Mouse (Mus musculus) embryo, embryonic 11 days (tissue): ENCODE data around the gene Pea15a.

Experiments
- DNase-seq: peaks from one replicate; pipeline ENCODE4 v3.0.0-alpha.2; 2015

Gene Pea15a

DNA sequence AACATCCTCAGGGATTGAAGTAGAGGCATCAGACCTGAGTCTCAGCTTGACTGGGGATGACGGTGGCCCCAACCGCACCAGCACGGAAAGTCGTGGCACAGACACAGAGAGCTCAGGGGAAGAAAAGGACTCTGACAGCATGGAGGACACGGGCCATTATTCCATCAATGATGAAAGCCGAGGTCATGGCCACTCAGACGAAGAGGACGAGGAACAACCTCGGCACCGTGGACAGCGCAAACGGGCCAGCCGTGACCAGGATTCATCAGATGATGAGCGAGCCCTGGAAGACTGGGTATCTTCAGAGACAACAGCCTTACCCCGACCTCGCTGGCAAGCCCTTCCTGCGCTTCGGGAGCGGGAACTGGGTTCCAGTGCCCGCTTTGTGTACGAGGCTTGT is 34.2 kb downstream of the Pea15a start:
- DNase-seq: no peak

DNA sequence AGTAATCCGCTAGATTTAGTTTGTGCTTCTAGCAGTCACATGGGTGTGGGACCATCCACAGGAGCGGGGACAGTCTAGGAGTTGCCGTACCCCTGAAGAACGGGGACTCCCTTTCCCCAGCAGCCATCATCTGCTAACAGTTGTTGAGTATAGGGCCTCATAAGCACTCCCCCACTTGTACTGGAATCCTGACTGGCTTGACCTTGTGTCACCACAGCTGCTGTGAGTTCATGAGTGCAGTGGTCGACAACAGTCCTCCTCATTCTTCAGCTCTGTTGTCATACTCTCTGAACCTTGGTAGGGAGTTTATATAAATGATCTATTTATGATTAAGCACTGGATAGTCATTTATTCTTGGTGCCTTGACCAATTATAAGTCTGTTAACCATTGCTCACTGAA is 36.8 kb downstream of the Pea15a start:
- DNase-seq: no peak

DNA sequence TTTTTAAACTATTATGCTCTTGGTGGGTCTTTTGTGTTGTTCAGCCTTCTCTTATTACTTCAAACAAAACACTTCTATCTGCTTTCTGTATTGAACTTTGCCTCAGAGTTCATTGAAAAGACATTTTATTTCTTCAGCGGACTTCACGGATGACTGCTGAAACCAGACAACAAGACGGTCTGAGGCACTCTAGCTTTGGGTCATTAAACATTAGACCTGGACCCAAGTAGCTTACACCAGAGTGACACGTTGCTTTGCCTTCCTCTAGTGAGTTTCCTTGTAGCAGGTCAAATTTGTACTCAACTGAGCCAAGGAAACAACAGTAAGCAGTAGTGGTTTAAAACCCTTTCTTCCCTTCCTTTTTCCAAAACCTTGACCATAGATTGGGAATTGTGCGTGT is 38.7 kb downstream of the Pea15a start:
- DNase-seq: no peak

DNA sequence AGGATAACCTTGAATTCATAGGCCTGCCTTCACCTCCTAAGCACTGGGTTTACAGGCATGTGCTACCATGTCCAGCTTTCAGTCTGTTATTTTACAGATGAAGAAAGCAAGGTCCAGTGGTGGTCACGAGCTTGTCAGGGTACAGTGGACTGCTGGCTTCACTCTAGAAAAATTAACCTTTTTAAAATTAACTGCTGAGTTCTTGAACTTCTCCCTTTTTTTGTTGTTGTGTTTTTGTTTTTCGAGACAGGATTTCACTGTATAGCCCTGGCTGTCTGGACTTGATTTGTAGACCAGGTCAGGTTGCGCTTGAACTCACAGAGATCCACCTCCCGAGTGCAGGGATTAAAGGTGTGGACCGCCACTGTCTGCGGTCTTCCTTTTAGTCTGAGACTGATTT is 43.6 kb downstream of the Pea15a start:
- no peak for DNase-seq

DNA sequence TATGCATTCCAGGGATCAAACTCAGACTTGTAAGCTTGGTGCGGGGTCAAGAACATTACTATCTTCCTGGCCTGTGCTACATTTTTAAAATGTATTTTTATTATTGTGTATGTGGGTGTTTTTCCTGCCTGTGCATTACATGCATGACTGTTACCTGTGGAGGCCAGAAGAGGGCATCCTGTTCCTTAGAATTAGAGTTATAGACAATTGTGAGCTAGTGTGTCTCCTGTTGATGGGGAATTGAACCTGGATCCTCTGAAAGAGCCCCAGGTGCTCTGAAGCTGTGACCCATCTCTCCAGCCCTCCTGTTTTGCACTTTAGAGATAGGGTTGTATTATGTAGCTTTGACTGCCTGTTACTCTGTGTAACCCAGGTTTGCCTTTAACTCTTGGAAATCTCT is 44.6 kb downstream of the Pea15a start:
- DNase-seq: peak; percentile 42

DNA sequence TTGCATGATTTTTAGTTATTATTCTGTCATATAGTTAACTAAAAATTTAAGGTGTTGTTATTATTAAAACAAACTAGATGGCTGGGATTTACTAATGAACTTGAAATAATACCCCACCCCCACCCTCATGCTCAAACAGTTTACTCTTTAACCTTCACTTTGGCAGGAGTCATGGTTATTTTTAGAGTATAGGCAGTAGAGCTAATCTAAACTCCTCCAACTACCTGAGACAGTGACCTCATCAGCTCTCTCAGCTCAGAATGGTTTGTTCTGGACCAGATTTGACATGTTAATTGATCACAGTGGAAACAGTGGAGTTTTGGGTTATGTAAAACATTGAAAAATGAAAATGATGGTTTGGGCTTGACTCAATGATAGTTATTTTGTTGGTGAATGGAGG is 46.1 kb downstream of the Pea15a start:
- no peak for DNase-seq

DNA sequence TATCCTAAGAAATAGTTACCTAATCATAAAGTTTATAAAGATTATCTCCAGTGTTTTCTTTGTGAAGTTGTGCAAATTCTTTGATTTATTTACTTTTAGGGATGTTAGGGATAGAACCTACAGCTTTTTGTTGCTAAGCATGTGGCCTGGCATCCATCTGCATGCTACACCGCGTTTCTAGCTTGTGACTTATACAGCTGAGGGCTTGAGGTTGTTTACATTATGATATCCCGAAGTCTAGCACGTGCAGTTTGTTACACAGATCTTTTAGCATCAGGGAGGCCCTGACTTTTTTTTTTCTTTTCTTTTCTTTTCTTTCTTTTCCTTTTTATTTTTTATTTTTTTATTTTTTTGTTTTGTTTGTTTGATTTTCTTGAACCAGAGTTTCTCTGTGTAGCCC is 46.6 kb downstream of the Pea15a start:
- no peak for DNase-seq

DNA sequence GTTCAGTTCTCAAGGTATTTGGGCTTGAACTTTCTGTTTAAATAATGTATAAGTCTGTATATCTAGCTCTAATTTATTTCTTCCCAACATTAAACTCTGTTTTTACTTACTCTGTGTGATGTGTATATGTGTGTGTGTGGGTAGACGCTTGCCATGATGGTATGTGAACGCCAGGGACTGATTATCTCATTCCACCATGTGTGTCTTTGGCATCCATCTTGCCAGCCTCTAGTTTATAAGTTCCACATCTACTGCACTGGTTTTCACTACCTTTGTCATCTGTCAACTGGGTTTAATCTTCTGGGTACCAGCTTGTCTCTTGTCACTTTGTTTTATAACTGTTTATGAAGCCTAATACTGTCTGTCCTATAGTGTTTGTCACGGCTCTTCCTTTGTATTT is 51.1 kb downstream of the Pea15a start:
- no peak for DNase-seq

DNA sequence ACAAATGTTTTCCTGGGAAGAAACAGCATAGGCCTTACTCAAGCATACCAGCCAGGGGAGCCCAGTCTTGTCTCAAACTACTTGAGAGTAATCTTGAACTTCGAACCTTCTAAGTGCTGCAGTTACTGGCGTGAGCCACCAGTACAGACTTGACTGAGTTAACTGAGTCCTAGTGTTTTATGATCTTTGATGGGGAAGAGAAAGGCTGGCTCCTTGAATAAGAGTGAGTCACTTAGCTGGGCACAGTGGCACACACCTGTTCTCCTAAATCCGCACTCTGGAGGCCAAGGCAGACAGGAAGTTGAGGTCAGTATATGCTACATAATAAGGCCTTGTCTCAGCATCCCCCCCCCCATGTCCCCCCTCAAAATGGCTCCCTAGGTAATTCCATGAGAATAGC is 52.1 kb downstream of the Pea15a start:
- no peak for DNase-seq

DNA sequence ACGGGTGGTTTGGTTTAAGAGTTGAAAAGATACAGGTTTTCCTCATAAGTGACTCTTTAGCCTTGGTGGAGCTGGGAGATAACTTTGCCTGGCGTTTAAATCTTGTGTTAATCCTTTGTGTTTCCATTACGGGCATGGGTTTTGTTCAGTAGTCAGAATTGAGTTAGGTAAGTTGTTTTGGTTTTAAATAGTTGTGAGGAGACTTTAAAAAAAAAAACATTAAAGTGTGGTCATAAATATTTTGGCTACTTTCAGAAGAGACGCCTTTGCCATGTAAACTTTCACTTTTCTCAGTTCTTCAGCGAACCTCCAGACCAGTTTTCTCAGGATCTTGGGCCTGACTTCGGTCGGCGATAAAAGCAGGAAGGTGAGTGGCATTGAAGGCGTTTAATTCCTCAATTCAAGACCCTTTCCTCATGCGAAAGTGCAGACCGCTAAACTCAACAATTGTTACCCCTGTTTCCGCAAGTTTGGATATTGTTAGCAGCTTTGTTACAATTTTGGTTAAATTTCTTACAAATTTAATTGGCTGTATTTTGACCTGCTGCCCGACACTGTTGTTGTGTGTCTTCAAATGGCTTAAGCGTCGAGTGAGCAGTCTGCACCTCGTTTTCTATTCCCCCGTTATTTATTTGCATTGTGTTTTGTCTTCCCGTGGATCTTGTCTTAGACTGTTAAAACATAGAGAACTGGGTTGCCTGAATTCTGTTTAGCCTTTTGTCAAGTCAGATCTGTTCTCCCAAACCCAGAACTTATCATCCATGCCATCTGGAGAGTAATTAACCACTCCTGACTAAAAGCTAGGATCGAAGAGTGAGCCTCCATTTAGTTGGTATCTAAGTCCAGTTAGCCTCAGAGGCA is 57.4 kb downstream of the Pea15a start:
- DNase-seq: peak; percentile 33

DNA sequence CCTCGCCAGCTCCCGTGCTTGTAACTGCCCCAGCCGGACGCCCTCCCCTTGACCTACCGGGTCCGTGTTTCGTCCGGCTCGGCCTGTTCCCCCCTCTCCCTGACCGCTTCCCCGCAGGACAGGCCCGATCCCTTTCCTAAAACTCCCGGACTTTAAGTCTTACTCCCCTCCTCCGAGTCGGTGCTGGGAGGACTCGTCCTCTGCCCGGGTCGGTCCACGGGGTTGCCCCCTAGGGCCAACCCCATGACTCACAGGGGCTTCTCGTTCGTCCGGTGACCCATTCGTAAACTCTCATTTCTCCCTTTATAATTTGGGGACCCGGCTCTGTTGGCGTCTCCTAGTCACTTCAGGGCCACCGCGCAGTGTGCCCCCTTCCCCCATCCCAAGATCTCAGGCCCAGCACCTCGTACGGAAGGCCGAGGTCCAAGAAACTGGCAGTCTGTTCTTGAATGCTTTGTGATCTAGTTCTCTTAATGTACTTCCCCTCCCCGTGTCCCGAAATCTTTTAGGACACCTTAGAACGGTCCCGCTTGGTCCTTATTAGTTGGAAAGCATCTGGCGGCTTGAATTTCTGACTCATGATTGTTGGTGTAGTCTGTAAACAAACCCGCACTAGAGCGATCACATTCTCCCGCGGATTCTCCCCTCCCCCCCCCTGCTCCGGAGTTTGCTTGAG is 58.2 kb downstream of the Pea15a start:
- peak; percentile 76 for DNase-seq

DNA sequence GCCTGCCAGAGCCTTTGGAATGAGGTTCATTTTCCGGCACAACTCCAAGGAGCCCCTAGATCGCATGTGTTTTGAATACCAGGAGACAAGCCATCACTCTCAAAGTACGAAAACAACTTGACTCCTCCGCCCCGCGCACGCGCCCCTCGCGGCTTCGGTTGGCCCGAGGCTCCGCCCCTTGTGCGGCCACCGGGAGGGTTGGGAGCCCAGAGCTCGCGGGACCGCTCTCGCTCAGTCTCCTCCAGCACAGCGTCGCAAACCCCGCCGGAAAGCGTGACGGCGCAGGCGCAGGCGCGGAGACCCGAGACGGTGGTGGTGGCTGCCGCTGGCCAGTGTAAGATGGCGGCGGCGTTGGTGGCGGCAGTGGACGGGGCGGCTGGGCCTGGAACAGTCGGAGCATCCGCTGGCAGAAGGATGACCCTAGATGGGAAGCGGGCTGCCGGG is 58.7 kb downstream of the Pea15a start, which contains the start of gene Dcaf8:
Gene Dcaf8, plus strand, starts transcription at position 250 of the 444 bp plus-strand sequence.
- DNase-seq: peak; percentile 99
